Mouse (Mus musculus): ENCODE results near the gene Zfp131. TPM values are rescaled to one million over a fixed set of nuclear protein-coding genes. Genes with fewer than 3 reads are reported as not detected.
"Not testable (repeated sequence)": the region's sequence is repeated elsewhere in the genome, so short reads cannot be mapped to it uniquely, and the experiment has no call there.

Gene Zfp131
- polyA plus RNA-seq (2015; fragmentation: Nextera tagmentation; extraction: Ambion mirVana), result 41.3 and 42.3 TPM in 2 replicates

DNA sequence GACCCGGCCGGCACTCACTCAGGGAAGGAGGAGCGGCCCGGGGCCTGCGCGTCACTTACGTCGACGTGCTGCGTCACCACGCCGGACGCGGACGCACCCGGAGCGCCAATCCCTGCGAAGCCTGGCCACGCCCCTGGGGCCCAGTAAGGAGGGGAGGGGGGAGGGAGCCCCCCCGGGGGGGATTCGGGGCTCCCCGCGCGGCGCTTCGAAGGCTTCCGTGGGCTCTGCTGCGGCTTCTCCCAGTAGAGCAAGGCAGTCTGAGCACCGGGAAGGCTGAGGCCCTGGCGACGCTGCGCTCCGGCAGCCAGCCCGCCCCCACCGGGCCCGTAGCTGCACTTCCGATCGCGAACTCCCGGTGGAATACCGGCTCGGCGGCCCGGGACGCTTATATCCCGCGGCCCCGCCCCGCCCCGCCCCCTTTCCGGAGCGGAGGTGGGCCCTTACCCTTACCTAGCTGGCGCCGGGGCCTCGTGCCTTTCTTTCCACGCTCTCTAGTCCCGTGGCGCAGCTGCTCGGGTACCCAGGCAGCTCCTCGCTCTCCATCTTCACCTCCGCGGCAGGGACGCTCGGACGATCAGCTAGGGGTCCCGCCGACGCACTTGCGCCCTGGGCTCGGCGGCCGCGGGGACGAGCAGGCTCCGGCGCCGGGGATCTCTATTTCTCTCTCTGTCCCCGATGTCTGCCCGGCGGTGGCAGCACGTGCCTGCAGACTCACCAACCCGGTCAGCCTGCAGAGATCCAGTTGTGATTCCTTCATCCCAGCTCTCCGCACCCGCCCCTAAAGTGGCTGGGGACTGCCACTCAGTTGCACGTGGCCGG, at the start of gene Zfp131:
TSS of gene Zfp131 (minus strand) at position 129 of the 819 bp plus-strand sequence.
- Histone ChIP-seq H3K4me2 (replicated peaks) (peak within 1 kb of the TSS; percentile 75), H3K36me3 (peaks cover 23% of the 10 kb centered on the region), H3K27ac (peak within 1 kb of the TSS; percentile 96), H3K9me3 (no peaks in the 10 kb centered on the region), H3K27me3 (no peaks in the 10 kb centered on the region), H3K4me1 (peaks cover 16% of the 10 kb centered on the region), H3K4me3 (peak within 1 kb of the TSS; percentile 81), H3K9ac (peak within 1 kb of the TSS; percentile 93)
- ATAC-seq (ENCODE audit: low FRiP score, low read depth), result peak; percentile 98
- WGBS, result under 1% methylated on average over 62 of the region's 86 CpGs

DNA sequence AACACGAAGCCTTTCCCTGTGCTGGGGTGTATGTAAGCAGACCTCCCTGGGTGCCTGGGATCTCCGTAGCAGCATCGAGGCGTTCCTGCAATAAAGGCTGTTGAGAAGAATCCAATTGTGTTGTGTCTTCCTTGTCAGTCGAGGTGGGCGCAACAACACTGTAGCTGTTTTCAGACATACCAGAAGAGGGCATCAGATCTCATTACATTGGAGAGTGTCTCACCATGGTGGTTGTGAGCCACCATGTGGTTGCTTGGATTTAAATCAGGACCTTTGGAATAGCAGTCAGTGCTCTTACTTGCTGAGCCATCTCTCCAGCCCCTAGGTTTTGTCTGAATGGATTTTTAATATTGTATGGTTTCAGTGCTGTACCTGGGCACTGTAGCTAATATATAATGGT, 49.3 kb upstream of the Zfp131 start:
- 38% methylated on average over 6 of the region's 6 CpGs for WGBS
- H3K9ac ChIP-seq; H3K4me2 ChIP-seq (replicated peaks); ATAC-seq (ENCODE audit: low FRiP score, low read depth); H3K27ac ChIP-seq; H3K36me3 ChIP-seq; H3K4me1 ChIP-seq; H3K4me3 ChIP-seq; H3K9me3 ChIP-seq: not testable (repeated sequence)
- H3K27me3 ChIP-seq, result peaks cover 20% of the 10 kb centered on the region

DNA sequence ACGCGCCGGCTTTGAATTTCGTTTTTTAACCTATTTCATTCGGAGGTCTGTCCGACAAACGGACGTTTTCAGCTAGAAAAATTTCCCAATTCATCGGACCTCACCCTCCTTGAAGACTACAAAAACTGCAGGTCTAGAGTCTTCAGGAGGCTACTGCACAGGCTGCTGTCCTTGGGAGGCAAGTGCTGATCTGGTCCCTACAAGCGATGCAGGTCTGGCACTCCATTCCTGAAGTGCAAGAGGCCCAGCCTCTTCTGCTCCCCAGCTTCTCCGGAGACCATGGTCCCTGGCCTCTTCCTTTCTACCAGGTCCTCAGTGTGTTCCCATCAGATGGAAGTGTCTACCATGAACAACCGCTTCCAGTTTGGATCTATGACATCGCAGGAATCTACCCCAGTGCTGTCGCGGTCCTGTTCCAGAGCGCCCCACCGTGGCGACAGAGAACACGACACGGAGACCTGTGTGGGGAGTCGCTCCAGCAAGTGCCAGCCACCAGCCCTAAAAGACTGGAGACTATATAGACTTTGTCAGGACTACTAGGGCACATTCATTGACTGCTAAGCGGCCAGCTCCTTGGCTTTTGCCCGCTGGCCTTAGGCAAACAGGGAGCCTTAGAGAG, 47.1 kb upstream of the Zfp131 start:
- peaks cover 21% of the 10 kb centered on the region for H3K27me3 ChIP-seq
- not testable (repeated sequence) for H3K4me2 ChIP-seq (replicated peaks); H3K9me3 ChIP-seq; H3K4me3 ChIP-seq; H3K4me1 ChIP-seq; H3K27ac ChIP-seq; H3K9ac ChIP-seq; H3K36me3 ChIP-seq
- 6% methylated on average over 14 of the region's 23 CpGs for WGBS
- ATAC-seq (ENCODE audit: low FRiP score, low read depth), result 0 out of 2 replicates have a peak, but pooled peaks have one; percentile 29

DNA sequence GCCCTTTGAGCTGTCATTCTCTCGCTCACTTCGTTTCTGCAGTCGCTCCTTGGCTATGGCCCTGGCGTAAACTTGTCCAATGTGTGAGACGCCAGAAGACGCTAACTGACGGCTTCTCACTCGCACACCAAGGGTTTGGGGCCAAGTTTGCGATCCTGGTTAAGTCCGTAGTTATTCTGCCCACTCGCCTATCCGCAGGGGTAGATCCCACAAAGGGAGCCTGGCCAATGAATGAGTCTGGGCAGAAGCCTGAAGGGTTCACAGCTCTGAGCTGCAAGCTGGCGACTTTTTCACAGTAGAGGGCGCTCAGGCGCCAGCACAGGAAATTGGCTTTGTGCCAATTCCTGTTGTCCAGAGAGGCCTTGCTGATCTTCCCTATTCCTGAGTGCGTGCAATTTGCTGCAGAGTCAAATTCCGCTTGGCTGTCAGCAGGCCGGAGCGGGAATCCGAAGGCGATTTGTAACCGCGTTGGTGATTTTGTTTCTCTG, 45.7 kb upstream of the Zfp131 start:
- peak overlapping the region; percentile 20 for H3K4me3 ChIP-seq
- peak overlapping the region; percentile 45 for H3K4me2 ChIP-seq (replicated peaks)
- peak; percentile 60 for ATAC-seq (ENCODE audit: low FRiP score, low read depth)
- H3K27ac ChIP-seq, H3K9ac ChIP-seq, H3K9me3 ChIP-seq, H3K4me1 ChIP-seq, H3K36me3 ChIP-seq: not testable (repeated sequence)
- WGBS, result 12% methylated on average over 23 of the region's 23 CpGs
- H3K27me3 ChIP-seq, result peaks cover 21% of the 10 kb centered on the region

DNA sequence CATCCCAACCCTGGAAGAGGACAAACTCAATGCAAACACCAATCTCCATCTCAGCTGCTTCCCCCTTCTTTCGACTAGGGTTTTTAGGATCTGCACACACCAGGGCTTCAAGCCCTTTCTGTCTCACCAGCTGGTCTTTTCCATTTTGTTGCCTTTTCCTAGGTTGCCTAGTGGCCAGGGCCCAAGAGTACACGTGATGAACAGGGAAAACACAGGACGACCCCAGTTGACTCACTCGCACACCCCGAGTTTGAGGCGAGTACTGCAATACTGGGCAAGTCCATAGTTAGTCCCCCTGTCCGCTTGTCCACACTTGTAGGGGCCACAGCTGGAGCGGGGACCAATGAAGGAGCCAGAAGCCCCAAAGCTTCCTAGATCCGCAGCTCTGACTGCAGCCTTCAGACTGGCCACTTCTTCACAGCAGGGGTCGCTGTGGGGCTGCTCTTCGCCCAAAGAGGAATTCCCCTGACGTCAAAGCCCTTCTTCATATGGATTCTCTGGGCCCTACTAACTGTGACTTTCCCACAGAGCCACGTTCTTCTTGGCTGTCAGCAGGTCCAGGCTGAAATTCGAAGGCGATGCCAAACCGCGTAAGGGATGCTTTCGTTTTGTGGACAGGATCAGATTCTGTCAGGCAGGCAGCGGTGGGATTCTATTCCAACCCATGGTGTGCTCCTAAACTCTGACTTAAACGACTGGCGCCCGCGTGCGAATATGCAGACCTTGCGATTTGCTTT, 44.8 kb upstream of the Zfp131 start, which contains the start of gene D13Ertd608e:
TSS of gene D13Ertd608e (plus strand) at position 687 of the 737 bp plus-strand sequence.
- not testable (repeated sequence) for H3K36me3 ChIP-seq, H3K9me3 ChIP-seq, H3K27ac ChIP-seq, H3K4me1 ChIP-seq, H3K9ac ChIP-seq
- WGBS, result 19% methylated on average over 18 of the region's 25 CpGs
- peak; percentile 30; the same call in 1 of the 2 replicates for ATAC-seq (ENCODE audit: low FRiP score, low read depth)
- Histone ChIP-seq H3K4me3 (peak within 1 kb of the TSS; percentile 20), H3K4me2 (replicated peaks) (peak within 1 kb of the TSS; percentile 45), H3K27me3 (peaks cover 21% of the 10 kb centered on the region)

DNA sequence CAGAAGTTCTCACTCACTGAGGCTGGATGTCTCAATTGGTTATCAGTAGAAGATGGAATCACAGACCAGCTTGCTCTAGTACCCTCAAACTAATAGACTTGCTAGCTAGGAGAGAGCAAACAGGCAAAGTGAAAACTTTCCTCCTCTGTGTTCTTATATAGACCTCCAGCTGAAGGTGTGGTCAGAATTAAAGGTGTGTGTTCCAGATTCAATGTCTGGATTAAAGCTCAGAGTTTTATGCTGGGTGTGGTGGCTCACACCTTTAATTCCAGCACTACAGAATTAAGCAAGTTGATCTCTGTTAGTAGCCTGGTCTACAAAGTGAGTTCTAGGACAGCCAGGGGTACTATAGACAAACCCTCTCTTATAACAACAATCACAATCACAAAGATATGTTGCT, 39.4 kb upstream of the Zfp131 start, which contains the start of gene AF067063:
TSS of gene AF067063 (minus strand) at position 101 of the 400 bp plus-strand sequence.
- not testable (repeated sequence) for ATAC-seq (ENCODE audit: low FRiP score, low read depth); H3K4me3 ChIP-seq; H3K36me3 ChIP-seq

DNA sequence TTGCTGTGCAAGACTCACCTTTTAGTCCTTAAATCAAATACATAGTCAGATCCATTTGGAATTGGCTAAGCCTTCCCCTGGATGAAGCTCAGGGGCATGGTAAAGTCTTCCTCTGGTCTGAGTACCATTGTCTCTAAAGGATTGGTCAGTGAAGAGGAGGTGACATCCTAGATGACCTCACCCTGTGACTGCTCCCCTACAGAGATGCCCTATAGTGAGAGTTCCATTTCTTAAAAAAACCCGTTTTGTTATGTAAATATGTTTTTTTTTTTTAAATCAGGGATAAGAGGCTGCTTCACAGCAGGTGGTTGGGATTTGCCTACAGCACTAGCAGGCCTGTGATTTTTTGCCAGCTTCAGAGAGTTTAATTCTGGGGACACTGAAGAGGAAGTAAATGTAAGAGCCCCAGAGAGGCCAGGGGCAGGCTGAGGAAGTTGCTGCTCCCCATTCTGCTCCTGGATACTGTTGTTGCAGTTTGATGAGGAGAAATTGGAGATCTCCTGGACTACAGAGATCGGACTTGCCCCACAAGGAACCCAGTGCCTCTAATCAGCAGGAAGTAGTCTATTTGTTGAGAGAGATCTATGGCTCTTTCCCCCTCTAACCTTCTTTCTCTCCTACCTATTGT, 27.0 kb upstream of the Zfp131 start:
- 31% methylated on average over 2 of the region's 2 CpGs for WGBS
- no peak overlapping the region for H3K27ac ChIP-seq
- H3K36me3 ChIP-seq, result no peaks in the 10 kb centered on the region
- no peak for ATAC-seq (ENCODE audit: low FRiP score, low read depth)
- no peaks in the 10 kb centered on the region for H3K4me1 ChIP-seq
- H3K4me3 ChIP-seq, result no peak overlapping the region
- H3K9me3 ChIP-seq, result no peaks in the 10 kb centered on the region
- H3K4me2 ChIP-seq (replicated peaks), result no peak overlapping the region
- no peak overlapping the region for H3K9ac ChIP-seq
- no peaks in the 10 kb centered on the region for H3K27me3 ChIP-seq

More for the DNA sequence above, 39.4 kb upstream of the Zfp131 start, which contains the start of gene AF067063:
- H3K27me3 ChIP-seq; H3K4me2 ChIP-seq (replicated peaks); H3K9ac ChIP-seq; H3K9me3 ChIP-seq; H3K27ac ChIP-seq; H3K4me1 ChIP-seq: not testable (repeated sequence)

DNA sequence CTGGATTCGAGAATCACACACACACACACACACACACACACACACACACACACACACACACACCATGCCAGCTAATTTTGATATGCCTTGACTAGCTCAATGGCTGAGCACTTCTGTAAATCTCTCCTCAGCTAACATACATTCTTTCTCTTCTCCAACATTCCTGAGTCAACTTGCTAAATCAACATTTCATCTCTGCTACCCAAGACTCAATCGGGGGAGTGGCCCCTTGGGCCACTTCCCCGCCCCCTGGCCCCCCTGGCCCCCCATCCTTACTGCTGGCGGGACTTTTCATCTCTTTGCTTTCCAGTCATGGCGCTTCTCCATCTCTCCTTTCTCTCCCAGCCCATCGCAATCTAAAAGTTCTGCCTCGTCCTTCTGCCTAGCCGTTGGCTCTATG, 26.1 kb upstream of the Zfp131 start:
- Histone ChIP-seq H3K36me3 (no peaks in the 10 kb centered on the region), H3K4me2 (replicated peaks) (no peak overlapping the region), H3K4me3 (no peak overlapping the region), H3K9ac (no peak overlapping the region), H3K4me1 (no peaks in the 10 kb centered on the region), H3K27ac (no peak overlapping the region), H3K27me3 (no peaks in the 10 kb centered on the region), H3K9me3 (no peaks in the 10 kb centered on the region)
- 58% methylated on average over 8 of the region's 8 CpGs for WGBS
- ATAC-seq (ENCODE audit: low FRiP score, low read depth), result no peak

DNA sequence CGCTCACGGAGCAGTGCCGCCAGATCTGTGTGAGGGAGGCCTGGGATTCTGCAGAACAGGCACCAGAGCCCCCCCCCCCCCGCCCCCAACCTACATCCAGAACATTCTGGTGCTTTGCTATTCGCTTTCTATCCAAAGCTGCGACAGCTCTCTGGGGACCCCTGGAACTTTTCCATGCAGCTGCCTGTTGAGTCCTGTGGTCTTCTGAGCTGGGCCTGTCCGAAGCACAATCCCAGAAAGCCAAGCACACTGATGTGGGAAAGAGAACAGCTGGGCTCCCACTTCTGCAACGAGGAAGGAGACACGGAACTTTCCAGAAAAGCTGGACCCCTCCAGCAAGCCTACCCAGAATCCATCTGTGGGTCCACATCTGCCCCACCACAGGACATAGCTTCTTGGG, 19.3 kb upstream of the Zfp131 start:
- WGBS, result 80% methylated on average over 9 of the region's 9 CpGs
- Histone ChIP-seq H3K4me3 (no peak overlapping the region), H3K36me3 (no peaks in the 10 kb centered on the region), H3K9ac (no peak overlapping the region), H3K4me2 (replicated peaks) (no peak overlapping the region), H3K27ac (no peak overlapping the region), H3K4me1 (no peaks in the 10 kb centered on the region), H3K27me3 (no peaks in the 10 kb centered on the region), H3K9me3 (no peaks in the 10 kb centered on the region)
- no peak for ATAC-seq (ENCODE audit: low FRiP score, low read depth)

DNA sequence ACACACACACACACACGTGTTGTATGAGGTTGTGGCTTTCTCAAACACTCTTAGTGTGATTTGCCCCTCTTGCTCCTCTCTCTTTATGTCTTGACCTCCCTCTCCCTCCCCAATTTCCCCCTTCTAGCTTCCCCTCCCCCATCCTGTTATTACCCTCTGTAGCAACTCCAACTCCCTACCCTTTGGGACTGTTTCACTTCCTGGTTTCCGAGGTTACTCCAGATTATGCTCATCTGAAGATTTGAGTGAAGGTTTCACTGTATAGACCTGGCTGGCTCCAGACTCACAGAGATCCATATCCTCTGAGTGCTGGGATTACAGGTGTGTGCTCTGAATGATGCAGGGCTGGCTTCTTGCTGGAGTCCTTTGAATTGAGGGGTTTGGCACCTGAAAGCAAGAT, 18.2 kb upstream of the Zfp131 start:
- Histone ChIP-seq H3K4me3 (no peak overlapping the region), H3K4me1 (no peaks in the 10 kb centered on the region), H3K9ac (no peak overlapping the region), H3K9me3 (no peaks in the 10 kb centered on the region), H3K27ac (no peak overlapping the region), H3K36me3 (no peaks in the 10 kb centered on the region), H3K27me3 (no peaks in the 10 kb centered on the region), H3K4me2 (replicated peaks) (no peak overlapping the region)
- no peak for ATAC-seq (ENCODE audit: low FRiP score, low read depth)
- WGBS, result 74% methylated on average over 2 of the region's 2 CpGs

DNA sequence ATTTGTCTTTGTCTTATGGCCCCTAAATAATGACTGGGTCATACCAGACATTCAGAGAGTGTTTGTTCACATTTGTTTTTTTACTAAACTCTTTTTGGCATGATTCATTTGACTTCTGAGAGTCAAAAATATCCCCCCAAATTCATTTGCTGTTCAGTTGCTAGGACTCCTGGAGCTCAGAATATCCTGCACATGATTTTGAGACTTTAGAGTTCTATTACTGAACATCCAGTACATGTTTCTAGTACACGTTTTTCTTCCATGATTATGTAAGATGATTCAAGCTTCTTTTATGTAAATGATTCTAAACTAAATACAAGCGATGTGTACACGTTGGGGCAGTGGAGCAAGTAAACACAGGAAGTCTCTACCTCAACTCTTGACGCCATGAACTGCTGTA, 7.0 kb upstream of the Zfp131 start:
- 71% methylated on average over 4 of the region's 4 CpGs for WGBS

More for the DNA sequence above, 7.0 kb upstream of the Zfp131 start:
- Histone ChIP-seq H3K4me2 (replicated peaks) (no peak overlapping the region), H3K9me3 (no peaks in the 10 kb centered on the region), H3K27ac (no peak overlapping the region), H3K27me3 (no peaks in the 10 kb centered on the region), H3K4me3 (no peak overlapping the region), H3K4me1 (no peaks in the 10 kb centered on the region), H3K36me3 (no peaks in the 10 kb centered on the region), H3K9ac (no peak overlapping the region)
- no peak for ATAC-seq (ENCODE audit: low FRiP score, low read depth)
